Mouse (Mus musculus): ENCODE data around the gene Kcnk6. TPM values are rescaled to one million over a fixed set of nuclear protein-coding genes. Genes with fewer than 3 reads are reported as not detected.
"Not testable (repeated sequence)": the region's sequence is repeated elsewhere in the genome, so short reads cannot be mapped to it uniquely, and the experiment has no call there.

The Kcnk6 gene
- polyA plus RNA-seq, 1 experiment from 2014 or later, result 3.0 TPM

DNA sequence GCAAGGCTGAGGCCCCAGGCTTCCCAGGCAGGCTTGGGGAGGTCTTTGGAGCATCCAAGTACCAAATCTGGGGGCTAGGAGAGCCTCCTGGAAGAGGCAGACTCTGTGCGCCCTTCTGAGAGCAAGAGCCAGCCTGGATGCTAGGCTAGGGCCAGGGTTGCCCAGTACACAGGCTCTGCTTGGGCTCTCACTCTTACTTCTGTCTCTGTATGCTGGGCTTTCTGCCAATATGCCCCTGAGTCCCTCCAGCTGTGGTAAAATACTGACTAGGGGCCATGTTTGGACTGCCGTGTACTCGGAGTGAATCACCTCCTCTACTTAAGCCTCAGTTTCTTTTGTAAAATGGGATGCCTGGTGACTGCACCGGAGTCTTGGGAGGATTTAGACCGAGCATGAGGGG is 13.7 kb upstream of the Kcnk6 start:
- no peak overlapping the region for H3K4me2 ChIP-seq (replicated peaks; ENCODE audit: low read depth)
- ATAC-seq (ENCODE audit: low FRiP score, low TSS enrichment) (no peak), DNase-seq (ENCODE audit: low spot score) (no peak)
- H3K36me3 ChIP-seq (ENCODE audit: control insufficient read depth, insufficient read depth, low read length), result 0 out of 2 replicates have a peak, but pooled peaks cover 2% of the 10 kb centered on the region
- H3K4me1 ChIP-seq (replicated peaks; ENCODE audit: control insufficient read depth, insufficient read depth), result no peaks in the 10 kb centered on the region
- WGBS, result 46% methylated on average over 5 of the region's 5 CpGs
- no peak overlapping the region for H3K9ac ChIP-seq (ENCODE audit: low read length)
- H3K9me3 ChIP-seq (ENCODE audit: control insufficient read depth, low read length), result no peaks in the 10 kb centered on the region
- H3K27ac ChIP-seq (replicated peaks), result no peak overlapping the region
- H3K27me3 ChIP-seq (ENCODE audit: control insufficient read depth, insufficient read depth, low read length), result no peaks in the 10 kb centered on the region
- TF ChIP-seq EP300 (optimal IDR thresholded peaks at IDR 0.05) (no peak), CTCF (IDR thresholded peaks at IDR 0.05; ENCODE audit: low read depth) (no peak)
- H3K4me3 ChIP-seq (ENCODE audit: low read depth, low read length), result no peak overlapping the region

DNA sequence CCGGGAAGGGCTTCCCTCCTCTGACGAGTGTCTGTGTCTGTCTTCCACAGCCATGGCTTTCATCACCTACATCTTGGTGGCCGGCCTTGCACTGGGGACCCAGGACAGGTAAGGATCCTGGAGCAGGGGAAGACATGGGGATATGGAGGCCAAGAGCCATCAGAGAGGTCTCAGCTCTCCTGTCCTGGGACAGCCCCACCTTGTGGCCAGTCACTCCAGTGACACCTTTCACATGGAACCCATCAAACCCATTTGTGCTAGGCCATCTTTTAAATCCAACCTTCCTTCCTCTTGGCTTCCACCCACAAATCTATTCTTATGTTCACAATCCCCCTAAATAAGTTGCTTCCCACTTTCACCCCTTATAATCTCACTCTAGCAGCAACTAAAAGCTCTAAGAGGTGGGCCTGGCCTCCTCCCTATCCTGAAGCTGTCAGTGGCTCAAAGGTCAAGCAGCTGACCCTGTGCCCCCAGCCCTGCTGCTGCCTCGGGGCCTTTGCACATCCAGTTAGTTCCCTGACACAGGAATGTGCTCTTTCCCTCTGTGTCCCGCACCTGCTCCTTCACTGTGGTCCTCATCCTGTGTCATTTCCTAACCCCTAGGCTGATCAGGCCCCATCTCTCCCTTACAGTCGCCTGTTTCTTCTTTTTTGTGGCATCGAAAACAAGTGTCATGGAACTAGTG is 12.6 kb upstream of the Kcnk6 start:
- Histone ChIP-seq H3K27ac (replicated peaks) (no peak overlapping the region), H3K4me1 (replicated peaks; ENCODE audit: control insufficient read depth, insufficient read depth) (no peaks in the 10 kb centered on the region), H3K9ac (ENCODE audit: low read length) (no peak overlapping the region), H3K4me3 (ENCODE audit: low read depth, low read length) (no peak overlapping the region), H3K36me3 (ENCODE audit: control insufficient read depth, insufficient read depth, low read length) (0 out of 2 replicates have a peak, but pooled peaks cover 2% of the 10 kb centered on the region), H3K9me3 (ENCODE audit: control insufficient read depth, low read length) (no peaks in the 10 kb centered on the region), H3K4me2 (replicated peaks; ENCODE audit: low read depth) (no peak overlapping the region), H3K27me3 (ENCODE audit: control insufficient read depth, insufficient read depth, low read length) (no peaks in the 10 kb centered on the region)
- ATAC-seq (ENCODE audit: low FRiP score, low TSS enrichment), result no peak
- DNase-seq (ENCODE audit: low spot score), result no peak
- WGBS, result 90% methylated on average over 7 of the region's 7 CpGs
- TF ChIP-seq EP300 (optimal IDR thresholded peaks at IDR 0.05), result no peak
- TF ChIP-seq CTCF (IDR thresholded peaks at IDR 0.05; ENCODE audit: low read depth), result peak; percentile 76

- peak; percentile 92 for TF ChIP-seq EP300 (optimal IDR thresholded peaks at IDR 0.05)
- peak; percentile 39; the same call in 1 of the 2 replicates for TF ChIP-seq CTCF (IDR thresholded peaks at IDR 0.05; ENCODE audit: low read depth)
- H3K9ac ChIP-seq (ENCODE audit: low read length), result peak within 1 kb of the TSS; percentile 75
- ATAC-seq (ENCODE audit: low FRiP score, low TSS enrichment) (peak; percentile 94), DNase-seq (ENCODE audit: low spot score) (peak; percentile 99)
- under 1% methylated on average over 60 of the region's 60 CpGs for WGBS
- H3K9me3 ChIP-seq (ENCODE audit: control insufficient read depth, low read length), result no peaks in the 10 kb centered on the region
- H3K36me3 ChIP-seq (ENCODE audit: control insufficient read depth, insufficient read depth, low read length), result no peaks in the 10 kb centered on the region
- peak within 1 kb of the TSS; percentile 58 for H3K4me3 ChIP-seq (ENCODE audit: low read depth, low read length)
- H3K4me2 ChIP-seq (replicated peaks; ENCODE audit: low read depth), result peak within 1 kb of the TSS; percentile 78
- peak within 1 kb of the TSS; percentile 88 for H3K27ac ChIP-seq (replicated peaks)
- no peaks in the 10 kb centered on the region for H3K27me3 ChIP-seq (ENCODE audit: control insufficient read depth, insufficient read depth, low read length)
- no peaks in the 10 kb centered on the region; the same call in 1 of the 2 replicates for H3K4me1 ChIP-seq (replicated peaks; ENCODE audit: control insufficient read depth, insufficient read depth)
These were observed 6.0 kb upstream of the Kcnk6 start, which contains the start of gene Yif1b for GRCm38 (mm10) chr7:29238019-29238967. TSS of gene Yif1b (plus strand) at chr7:29238329.

DNA sequence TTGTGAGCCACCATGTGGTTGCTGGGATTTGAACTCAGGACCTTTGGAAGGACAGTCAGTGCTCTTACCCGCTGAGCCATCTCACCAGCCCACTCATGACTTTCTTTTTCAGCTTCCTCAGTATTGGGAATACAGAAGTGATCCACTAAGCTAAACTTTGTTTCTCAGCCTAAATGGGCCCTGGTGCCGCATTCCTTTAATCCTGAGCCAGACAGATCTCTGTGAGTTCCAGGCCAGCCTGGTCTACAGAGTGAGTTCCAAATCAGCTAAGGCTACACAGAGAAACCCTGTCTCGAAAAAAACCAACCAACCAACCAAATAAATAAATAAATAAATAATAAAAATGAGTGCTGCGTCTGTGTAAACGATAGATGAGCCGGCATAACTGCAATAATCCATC is 5.3 kb upstream of the Kcnk6 start:
- not testable (repeated sequence) for H3K9me3 ChIP-seq (ENCODE audit: control insufficient read depth, low read length); H3K4me1 ChIP-seq (replicated peaks; ENCODE audit: control insufficient read depth, insufficient read depth); H3K36me3 ChIP-seq (ENCODE audit: control insufficient read depth, insufficient read depth, low read length); DNase-seq (ENCODE audit: low spot score); H3K27me3 ChIP-seq (ENCODE audit: control insufficient read depth, insufficient read depth, low read length); ATAC-seq (ENCODE audit: low FRiP score, low TSS enrichment)
- peak overlapping the region; percentile 48; the same call in 1 of the 2 replicates for H3K9ac ChIP-seq (ENCODE audit: low read length)
- WGBS, result 28% methylated on average over 6 of the region's 6 CpGs
- peak overlapping the region; percentile 27; the same call in 1 of the 2 replicates for H3K4me3 ChIP-seq (ENCODE audit: low read depth, low read length)
- peak overlapping the region; percentile 88 for H3K27ac ChIP-seq (replicated peaks)
- H3K4me2 ChIP-seq (replicated peaks; ENCODE audit: low read depth), result peak overlapping the region; percentile 44

DNA sequence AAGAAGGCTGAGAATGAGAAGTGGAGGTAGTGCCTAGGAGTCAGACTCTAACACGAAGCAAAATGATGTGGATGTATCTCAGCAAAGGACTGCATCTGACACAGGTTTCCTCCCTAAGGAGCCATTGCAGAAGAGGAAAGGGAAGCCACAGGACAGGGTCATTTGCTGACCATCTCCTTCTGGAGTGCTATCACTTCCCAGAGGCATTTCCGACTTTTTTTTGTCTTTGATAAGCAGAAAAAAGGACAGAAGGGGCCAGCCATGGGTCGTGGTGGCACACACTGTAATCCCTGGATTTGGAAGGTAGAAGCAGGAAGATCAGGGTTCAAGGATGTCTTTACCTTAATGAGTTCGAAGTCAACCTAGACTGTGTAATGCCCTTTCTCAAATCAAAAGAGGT is 4.3 kb upstream of the Kcnk6 start:
- H3K4me1 ChIP-seq (replicated peaks; ENCODE audit: control insufficient read depth, insufficient read depth), result peaks cover 2% of the 10 kb centered on the region; the same call in 1 of the 2 replicates
- H3K27ac ChIP-seq (replicated peaks), result no peak overlapping the region
- H3K4me3 ChIP-seq (ENCODE audit: low read depth, low read length), result no peak overlapping the region
- WGBS, result 79% methylated on average over 4 of the region's 4 CpGs
- ATAC-seq (ENCODE audit: low FRiP score, low TSS enrichment) (no peak), DNase-seq (ENCODE audit: low spot score) (no peak)
- TF ChIP-seq EP300 (optimal IDR thresholded peaks at IDR 0.05) (no peak), CTCF (IDR thresholded peaks at IDR 0.05; ENCODE audit: low read depth) (no peak)
- no peak overlapping the region for H3K9ac ChIP-seq (ENCODE audit: low read length)
- no peaks in the 10 kb centered on the region for H3K36me3 ChIP-seq (ENCODE audit: control insufficient read depth, insufficient read depth, low read length)
- no peak overlapping the region for H3K4me2 ChIP-seq (replicated peaks; ENCODE audit: low read depth)
- H3K27me3 ChIP-seq (ENCODE audit: control insufficient read depth, insufficient read depth, low read length), result no peaks in the 10 kb centered on the region
- H3K9me3 ChIP-seq (ENCODE audit: control insufficient read depth, low read length), result no peaks in the 10 kb centered on the region
